Mouse (Mus musculus): ENCODE measurements around the gene Scaf4.

- TF ChIP-seq CTCF (conservative IDR thresholded peaks at IDR 0.05; ENCODE audit: insufficient read depth, insufficient read length, low read depth, low read length) (no peak), POLR2A (IDR thresholded peaks at IDR 0.05; ENCODE audit: low read depth, low read length) (no peak)
Observed at GRCm38 (mm10) chr16:90235188-90235587, 49.1 kb downstream of the Scaf4 start.

Data from kidney, adult 2 months (tissue).